Mouse (Mus musculus): ENCODE results near the gene Atf6. TPM values are rescaled to one million over a fixed set of nuclear protein-coding genes. Genes with fewer than 3 reads are reported as not detected.

The Atf6 gene
- total and polyA plus RNA-seq, 2 experiments, result 14.3 to 30.1 TPM

GRCm38 (mm10) chr1:170875676-170876075 is 8.1 kb upstream of the Atf6 start:
- Histone ChIP-seq H3K4me3 (ENCODE audit: insufficient read depth, low read depth, low read length) (no peak overlapping the region), H3K79me2 (ENCODE audit: control insufficient read depth, insufficient read depth, low read length) (peaks cover 3% of the 10 kb centered on the region; the same call in 1 of the 2 replicates), H3K4me1 (ENCODE audit: control insufficient read depth, insufficient read depth, low read length) (peaks cover 3% of the 10 kb centered on the region), H3K27ac (replicated peaks; ENCODE audit: insufficient read depth, low read depth, low read length) (no peak overlapping the region), H3K27me3 (ENCODE audit: control insufficient read depth, insufficient read depth, low read length) (no peaks in the 10 kb centered on the region), H3K9ac (ENCODE audit: low read depth, low read length) (no peak overlapping the region), H3K36me3 (ENCODE audit: control insufficient read depth, insufficient read depth, low read length) (peaks cover 25% of the 10 kb centered on the region)
- TF ChIP-seq POLR2A (IDR thresholded peaks at IDR 0.05; ENCODE audit: extremely low read depth, insufficient read depth, low read length) (no peak), CTCF (IDR thresholded peaks at IDR 0.05; ENCODE audit: low read depth, low read length) (no peak)
- DNase-seq (ENCODE audit: extremely low read depth, low read depth, low spot score), result no peak
- WGBS, result 50% methylated on average over 3 of the region's 3 CpGs

- Histone ChIP-seq H3K79me2 (ENCODE audit: control insufficient read depth, insufficient read depth, low read length) (no peaks in the 10 kb centered on the region), H3K9ac (ENCODE audit: low read depth, low read length) (no peak overlapping the region), H3K36me3 (ENCODE audit: control insufficient read depth, insufficient read depth, low read length) (peaks cover 21% of the 10 kb centered on the region), H3K4me3 (ENCODE audit: insufficient read depth, low read depth, low read length) (no peak overlapping the region), H3K27ac (replicated peaks; ENCODE audit: insufficient read depth, low read depth, low read length) (no peak overlapping the region), H3K4me1 (ENCODE audit: control insufficient read depth, insufficient read depth, low read length) (no peaks in the 10 kb centered on the region; the same call in 1 of the 2 replicates), H3K27me3 (ENCODE audit: control insufficient read depth, insufficient read depth, low read length) (no peaks in the 10 kb centered on the region)
- 67% methylated on average over 2 of the region's 2 CpGs for WGBS
- no peak for TF ChIP-seq POLR2A (IDR thresholded peaks at IDR 0.05; ENCODE audit: extremely low read depth, insufficient read depth, low read length)
- peak; percentile 34 for TF ChIP-seq CTCF (IDR thresholded peaks at IDR 0.05; ENCODE audit: low read depth, low read length)
- DNase-seq (ENCODE audit: extremely low read depth, low read depth, low spot score), result peak; percentile 55
These were observed 4.4 kb upstream of the Atf6 start for GRCm38 (mm10) chr1:170871961-170872360.

GRCm38 (mm10) chr1:170871402-170871801 is 3.8 kb upstream of the Atf6 start:
- no peaks in the 10 kb centered on the region for H3K79me2 ChIP-seq (ENCODE audit: control insufficient read depth, insufficient read depth, low read length)
- 79% methylated on average over 6 of the region's 6 CpGs for WGBS
- TF ChIP-seq POLR2A (IDR thresholded peaks at IDR 0.05; ENCODE audit: extremely low read depth, insufficient read depth, low read length) (no peak), CTCF (IDR thresholded peaks at IDR 0.05; ENCODE audit: low read depth, low read length) (no peak)
- peaks cover 18% of the 10 kb centered on the region for H3K36me3 ChIP-seq (ENCODE audit: control insufficient read depth, insufficient read depth, low read length)
- H3K27ac ChIP-seq (replicated peaks; ENCODE audit: insufficient read depth, low read depth, low read length), result no peak overlapping the region
- no peaks in the 10 kb centered on the region; the same call in 1 of the 2 replicates for H3K4me1 ChIP-seq (ENCODE audit: control insufficient read depth, insufficient read depth, low read length)
- no peak overlapping the region for H3K9ac ChIP-seq (ENCODE audit: low read depth, low read length)
- no peaks in the 10 kb centered on the region for H3K27me3 ChIP-seq (ENCODE audit: control insufficient read depth, insufficient read depth, low read length)
- DNase-seq (ENCODE audit: extremely low read depth, low read depth, low spot score), result no peak
- H3K4me3 ChIP-seq (ENCODE audit: insufficient read depth, low read depth, low read length), result no peak overlapping the region

- no peaks in the 10 kb centered on the region for H3K27me3 ChIP-seq (ENCODE audit: control insufficient read depth, insufficient read depth, low read length)
- no peak for DNase-seq (ENCODE audit: extremely low read depth, low read depth, low spot score)
- TF ChIP-seq CTCF (IDR thresholded peaks at IDR 0.05; ENCODE audit: low read depth, low read length) (no peak), POLR2A (IDR thresholded peaks at IDR 0.05; ENCODE audit: extremely low read depth, insufficient read depth, low read length) (no peak)
- H3K4me3 ChIP-seq (ENCODE audit: insufficient read depth, low read depth, low read length), result peak overlapping the region; percentile 61
- H3K27ac ChIP-seq (replicated peaks; ENCODE audit: insufficient read depth, low read depth, low read length), result no peak overlapping the region
- peak overlapping the region; percentile 53 for H3K9ac ChIP-seq (ENCODE audit: low read depth, low read length)
- peaks cover 8% of the 10 kb centered on the region; the same call in 1 of the 2 replicates for H3K79me2 ChIP-seq (ENCODE audit: control insufficient read depth, insufficient read depth, low read length)
- H3K36me3 ChIP-seq (ENCODE audit: control insufficient read depth, insufficient read depth, low read length), result peaks cover 5% of the 10 kb centered on the region
- WGBS, result 14% methylated on average over 14 of the region's 14 CpGs
- H3K4me1 ChIP-seq (ENCODE audit: control insufficient read depth, insufficient read depth, low read length), result peaks cover 12% of the 10 kb centered on the region
These were observed 1.3 kb upstream of the Atf6 start for GRCm38 (mm10) chr1:170868905-170869283.

GRCm38 (mm10) chr1:170868107-170868904 is 735 bp upstream of the Atf6 start:
- Histone ChIP-seq H3K9ac (ENCODE audit: low read depth, low read length) (peak overlapping the region; percentile 53), H3K27ac (replicated peaks; ENCODE audit: insufficient read depth, low read depth, low read length) (no peak overlapping the region), H3K4me1 (ENCODE audit: control insufficient read depth, insufficient read depth, low read length) (peaks cover 15% of the 10 kb centered on the region), H3K27me3 (ENCODE audit: control insufficient read depth, insufficient read depth, low read length) (no peaks in the 10 kb centered on the region), H3K79me2 (ENCODE audit: control insufficient read depth, insufficient read depth, low read length) (peaks cover 11% of the 10 kb centered on the region; the same call in 1 of the 2 replicates), H3K4me3 (ENCODE audit: insufficient read depth, low read depth, low read length) (peak overlapping the region; percentile 61), H3K36me3 (ENCODE audit: control insufficient read depth, insufficient read depth, low read length) (peaks cover 2% of the 10 kb centered on the region)
- under 1% methylated on average over 33 of the region's 33 CpGs for WGBS
- DNase-seq (ENCODE audit: extremely low read depth, low read depth, low spot score), result peak; percentile 91
- no peak for TF ChIP-seq CTCF (IDR thresholded peaks at IDR 0.05; ENCODE audit: low read depth, low read length)
- TF ChIP-seq POLR2A (IDR thresholded peaks at IDR 0.05; ENCODE audit: extremely low read depth, insufficient read depth, low read length), result no peak

Measured in liver, adult 2 months (tissue).